Mouse (Mus musculus): Measurements from ENCODE around the gene Zfp345.
A peak's percentile ranks its signal among the peaks of the same experiment; 100 is the strongest.
"Not testable (repeated sequence)": the region's sequence is repeated elsewhere in the genome, so short reads cannot be mapped to it uniquely, and the experiment has no call there.

The Zfp345 gene

GRCm38 (mm10) chr2:150484939-150485778 is at the start of gene Zfp345:
Zfp345 (minus strand) TSS chr2:150485091.
- DNase-seq (ENCODE audit: low read depth in 1 of 2, low spot score in 2 of 2) = not testable (repeated sequence)

- DNase-seq (ENCODE audit: low read depth in 1 of 2, low spot score in 2 of 2) = no peak
These were observed 40.9 kb upstream of the Zfp345 start for GRCm38 (mm10) chr2:150525703-150526207.

DNA sequence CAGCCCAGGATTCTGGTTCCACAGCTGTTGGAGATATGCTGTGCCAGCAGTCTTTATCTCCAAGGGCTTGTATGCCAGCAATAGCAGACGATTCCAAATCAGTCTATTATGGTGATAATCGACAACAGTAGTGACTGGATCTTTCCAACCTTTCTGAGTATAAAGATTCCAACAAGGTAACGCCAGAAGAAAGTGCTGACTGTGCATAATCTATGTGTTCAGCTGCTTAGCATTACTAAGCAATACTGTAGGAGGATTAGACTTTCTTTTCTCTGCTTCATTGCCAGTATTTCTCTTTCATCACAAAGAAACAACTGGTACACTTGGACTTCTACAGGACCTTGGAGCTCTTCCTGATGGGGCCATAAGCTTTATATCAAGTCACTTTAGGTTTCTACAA is 27.9 kb upstream of the Zfp345 start:
- no peak for DNase-seq (ENCODE audit: low read depth in 1 of 2, low spot score in 2 of 2)

DNA sequence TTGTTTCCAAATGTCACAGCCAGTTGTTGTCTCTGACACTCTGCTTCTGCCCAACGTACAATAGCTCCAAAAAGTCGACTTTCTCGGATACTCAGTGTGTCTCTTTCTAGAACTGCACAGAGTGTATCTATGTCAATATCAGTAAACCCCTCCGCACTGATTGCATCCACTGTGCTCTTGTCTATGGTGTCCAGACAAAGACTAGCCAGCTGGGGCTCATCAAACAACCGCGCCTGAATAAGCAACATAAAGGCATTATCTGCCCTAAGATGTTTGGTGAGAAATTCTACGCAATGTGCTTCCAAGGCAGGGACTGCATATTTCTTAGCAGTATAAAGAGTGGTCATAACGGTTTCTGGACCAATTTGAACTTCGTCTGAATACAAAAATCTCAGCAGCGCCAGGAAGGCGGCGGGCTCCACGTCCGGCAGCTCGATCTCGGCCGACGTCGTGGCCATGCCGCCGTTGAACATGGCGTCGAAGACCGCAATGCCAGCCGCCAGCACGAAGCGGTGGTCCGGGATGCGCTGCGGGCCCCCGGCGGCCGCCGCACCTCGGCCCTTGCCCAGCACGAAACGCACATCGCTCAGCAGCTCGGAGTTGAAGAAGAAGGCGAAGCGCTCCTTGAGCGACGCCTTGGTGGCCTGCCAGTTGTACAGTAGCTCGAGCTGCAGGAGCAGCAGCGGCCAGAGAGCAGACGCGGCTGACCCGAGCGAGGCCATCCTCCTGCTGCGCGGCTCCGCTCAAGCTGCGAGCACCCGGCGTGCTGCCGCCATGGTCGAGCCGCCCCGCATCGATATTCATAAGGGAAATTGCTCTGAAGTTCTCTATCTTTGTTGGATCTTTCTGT is 15.5 kb upstream of the Zfp345 start:
- not testable (repeated sequence) for DNase-seq (ENCODE audit: low read depth in 1 of 2, low spot score in 2 of 2)

GRCm38 (mm10) chr2:150493031-150493430 is 8.1 kb upstream of the Zfp345 start:
- DNase-seq (ENCODE audit: low read depth in 1 of 2, low spot score in 2 of 2) = no peak

- DNase-seq (ENCODE audit: low read depth in 1 of 2, low spot score in 2 of 2) = peak in 1 of 2 experiments; percentile 0
These were observed 33.5 kb downstream of the Zfp345 start, which contains the start of gene Zfp442 for GRCm38 (mm10) chr2:150451180-150451919. Zfp442 (minus strand) TSS chr2:150451486.

DNA sequence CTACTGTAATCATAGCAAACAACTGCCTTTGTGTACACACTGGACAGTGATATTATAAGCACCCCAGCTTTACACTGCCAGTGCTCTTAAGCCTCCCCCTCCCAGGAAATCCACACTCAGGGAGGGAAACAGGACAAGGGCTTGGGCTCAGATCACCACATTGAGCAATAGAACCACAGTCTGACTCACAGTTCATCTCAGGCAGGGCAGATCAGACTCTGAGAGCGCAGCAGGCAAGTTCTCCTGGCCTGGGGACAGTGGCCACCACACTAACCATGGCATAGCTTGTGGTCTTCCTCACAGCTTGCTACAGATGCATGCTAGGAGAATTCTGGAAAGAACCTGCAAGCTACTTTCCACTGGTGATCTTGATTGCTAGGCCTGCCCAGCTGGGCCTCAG is 45.8 kb downstream of the Zfp345 start:
- DNase-seq (ENCODE audit: low read depth in 1 of 2, low spot score in 2 of 2) = not testable (repeated sequence)
